Mouse (Mus musculus): Measurements from ENCODE around the gene Erc2. TPM values are rescaled to one million over a fixed set of nuclear protein-coding genes. Genes with fewer than 3 reads are reported as not detected.

Gene Erc2
- total RNA-seq, 2 experiments from 2014 or later: 198 to 199 TPM

DNA sequence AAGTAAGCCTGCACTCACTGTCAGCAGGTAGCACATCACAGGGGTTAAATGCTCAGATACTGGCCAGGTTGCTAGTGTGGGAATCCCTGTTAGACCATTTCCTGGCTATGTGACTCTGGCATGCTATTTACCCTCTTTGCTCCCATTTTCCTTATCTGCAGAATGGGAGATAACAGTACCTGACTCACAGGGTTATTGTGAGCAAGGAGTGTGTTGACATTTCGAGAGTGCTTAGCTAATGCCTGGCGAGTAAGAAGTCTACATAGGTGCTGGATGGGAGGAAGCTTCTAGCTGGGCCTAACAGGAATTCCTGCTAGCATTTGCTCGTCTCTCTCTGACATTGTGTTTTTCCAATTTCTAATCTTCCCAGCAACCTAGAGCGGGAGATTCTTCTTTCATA lies 737.3 kb downstream of the Erc2 start:
- DNase-seq (ENCODE audit: low spot score in 2 of 2): no peak

DNA sequence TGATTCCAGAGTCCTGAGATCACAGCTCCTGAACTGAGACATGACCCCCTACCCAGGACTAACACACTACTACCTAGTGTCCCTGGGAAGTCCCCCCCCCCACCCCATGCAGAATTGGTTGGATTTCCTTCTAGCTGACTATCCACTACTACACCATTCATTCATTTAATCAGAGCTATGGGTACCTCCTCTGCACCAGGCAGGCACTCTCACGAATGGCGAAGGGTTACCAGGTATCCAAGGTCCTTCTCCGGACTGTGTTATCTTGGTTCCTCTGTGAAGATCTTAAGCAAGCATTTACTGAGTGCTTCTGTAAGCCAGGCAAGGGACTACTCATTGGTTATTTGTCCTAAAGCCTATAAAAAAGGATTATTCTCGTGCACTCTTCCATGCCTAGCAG lies 737.8 kb downstream of the Erc2 start:
- DNase-seq (ENCODE audit: low spot score in 2 of 2): no peak

DNA sequence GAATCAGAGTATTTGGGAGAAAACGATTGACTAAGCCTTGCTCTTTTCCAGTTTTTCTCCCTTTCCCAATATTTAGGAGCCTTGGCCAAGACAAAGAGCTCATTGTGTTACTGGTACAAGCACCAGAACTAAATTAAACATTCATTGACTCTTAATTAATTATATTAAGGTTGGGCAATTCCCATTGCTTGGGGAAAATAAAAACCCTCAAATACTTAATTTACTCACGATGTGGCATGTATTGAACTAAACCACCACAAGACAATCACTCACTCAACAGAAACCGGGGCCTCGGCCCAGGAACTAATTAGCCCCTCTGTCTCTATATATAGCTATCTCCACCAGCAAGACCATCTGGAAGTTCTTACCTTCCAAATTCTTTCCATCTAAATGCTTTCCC lies 740.1 kb downstream of the Erc2 start:
- no peak for DNase-seq (ENCODE audit: low spot score in 2 of 2)

DNA sequence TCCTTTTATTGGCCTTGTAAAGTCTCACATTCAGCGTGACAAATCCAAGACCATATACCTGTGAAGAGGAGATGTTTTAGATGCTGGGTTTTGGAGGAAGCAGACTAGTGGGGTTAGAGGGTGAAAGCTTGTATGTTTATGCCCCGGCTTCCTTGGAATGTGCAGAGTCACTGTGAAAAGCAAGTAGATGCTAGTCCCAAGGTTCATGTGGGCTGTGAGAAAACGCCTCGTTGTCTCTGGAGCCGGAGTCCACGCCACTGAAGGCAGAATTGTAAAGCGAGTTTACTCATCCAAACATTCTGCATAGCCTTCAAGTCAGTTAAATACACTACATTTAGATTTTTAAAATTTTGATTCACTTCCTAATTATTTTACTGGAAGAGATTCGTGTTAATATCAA lies 748.5 kb downstream of the Erc2 start:
- DNase-seq (ENCODE audit: low spot score in 2 of 2): no peak

DNA sequence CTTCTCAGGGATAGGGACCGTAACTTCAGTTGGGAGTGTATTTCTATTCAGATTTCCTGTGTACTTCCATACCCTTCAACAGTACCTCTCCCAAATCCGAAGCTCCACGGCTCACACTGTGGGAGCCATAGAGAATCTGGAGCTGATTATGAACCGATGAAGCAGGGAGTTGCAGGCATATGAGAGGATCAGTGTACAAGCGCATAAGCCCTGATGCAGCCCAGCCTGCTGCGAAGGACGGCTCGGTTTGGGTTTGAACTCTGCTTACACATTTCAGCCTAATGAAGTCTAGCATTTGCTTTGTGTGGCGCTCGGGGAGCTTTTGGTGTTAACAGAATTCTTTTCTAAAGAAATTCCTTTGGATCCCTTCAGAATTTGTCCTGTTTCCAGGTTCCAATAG lies 749.4 kb downstream of the Erc2 start:
- no peak for DNase-seq (ENCODE audit: low spot score in 2 of 2)

DNA sequence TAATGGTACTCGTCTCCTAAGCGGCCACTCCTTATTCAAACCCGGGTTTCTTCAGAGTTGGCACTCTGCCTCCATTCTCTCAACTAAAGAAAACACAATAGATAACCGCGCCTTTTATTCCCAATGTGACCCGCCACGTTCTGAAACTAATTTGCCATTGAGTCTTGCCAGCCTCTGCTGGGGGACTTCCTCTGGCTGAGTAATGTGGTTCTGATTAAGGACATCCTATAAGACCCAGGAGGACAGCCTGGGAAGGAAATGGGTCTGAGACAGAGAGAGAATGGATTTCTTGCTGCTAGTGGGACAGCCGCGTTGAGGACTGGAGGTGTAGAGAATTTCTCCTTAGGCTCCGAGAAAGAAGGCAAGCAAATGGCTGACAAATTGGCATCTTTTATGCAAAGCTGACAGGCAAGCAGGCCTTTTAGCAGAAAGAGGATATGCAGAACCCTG lies 753.4 kb downstream of the Erc2 start:
- no peak for DNase-seq (ENCODE audit: low spot score in 2 of 2)

DNA sequence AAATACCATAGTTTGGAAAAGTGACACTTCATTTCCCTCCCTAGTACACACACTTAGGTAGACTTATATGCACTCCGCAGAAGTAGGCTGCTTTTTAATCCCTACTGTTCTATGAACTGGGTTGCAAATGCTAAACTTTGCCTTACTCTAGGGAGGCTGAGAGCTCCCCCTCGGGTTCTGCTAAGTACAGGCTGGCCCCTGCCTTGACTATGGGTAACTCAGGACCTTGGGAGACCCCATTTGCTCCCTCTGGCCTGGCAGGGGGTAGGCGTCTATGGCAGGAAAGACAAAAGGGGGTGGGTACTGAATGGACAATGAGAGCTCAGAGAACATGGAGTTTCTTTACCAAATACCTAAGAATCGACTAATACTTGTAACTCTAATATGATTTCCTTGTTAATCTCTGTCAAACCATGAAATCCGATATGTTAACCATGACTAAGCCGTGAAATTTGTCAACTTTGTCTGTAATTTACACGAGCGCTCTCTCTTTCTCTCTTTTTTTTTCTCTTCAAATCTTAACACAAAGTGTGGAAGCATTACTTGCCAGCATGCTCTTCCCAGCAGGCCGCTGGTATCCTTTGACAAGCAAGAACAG lies 754.1 kb downstream of the Erc2 start:
- DNase-seq (ENCODE audit: low spot score in 2 of 2): no peak

DNA sequence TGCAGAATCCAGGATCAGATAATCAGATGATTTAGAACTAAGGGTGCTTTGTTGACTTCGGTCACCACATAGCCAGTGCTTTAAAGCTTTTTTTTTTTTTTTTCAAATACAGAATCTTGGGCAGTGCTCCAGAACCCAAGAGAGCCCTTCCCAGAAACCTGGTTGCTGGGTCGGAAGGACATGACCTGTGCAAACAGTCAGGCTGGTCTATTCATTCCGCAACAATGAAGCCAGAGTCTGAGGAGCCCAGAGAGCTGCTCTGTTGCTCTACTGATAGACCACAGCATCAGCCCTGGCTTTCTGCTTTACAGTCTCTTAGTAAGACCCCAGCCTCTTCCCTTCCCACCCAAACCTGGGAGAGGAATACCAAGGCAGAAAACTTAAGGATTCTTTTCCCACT lies 755.3 kb downstream of the Erc2 start:
- no peak for DNase-seq (ENCODE audit: low spot score in 2 of 2)

DNA sequence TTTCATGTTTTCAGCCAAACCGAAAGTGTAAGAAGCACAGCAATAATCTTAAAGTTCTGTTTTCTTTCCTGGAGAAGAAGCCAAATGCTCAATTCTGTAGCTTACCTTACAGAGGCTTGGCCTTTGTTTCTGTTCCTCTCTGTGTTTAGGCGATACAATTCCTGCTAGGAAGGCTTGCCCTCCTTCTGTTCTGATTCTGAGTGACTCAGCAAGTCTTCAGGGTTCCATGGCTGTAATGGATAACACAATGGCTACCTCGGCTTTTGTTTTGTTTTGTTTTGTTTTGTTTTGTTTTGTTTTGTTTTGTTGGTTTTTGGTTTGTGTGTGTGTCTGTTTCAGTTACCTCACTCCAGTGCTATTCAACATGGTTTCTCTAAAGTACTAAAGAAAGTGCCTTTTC lies 757.9 kb downstream of the Erc2 start:
- no peak for DNase-seq (ENCODE audit: low spot score in 2 of 2)

DNA sequence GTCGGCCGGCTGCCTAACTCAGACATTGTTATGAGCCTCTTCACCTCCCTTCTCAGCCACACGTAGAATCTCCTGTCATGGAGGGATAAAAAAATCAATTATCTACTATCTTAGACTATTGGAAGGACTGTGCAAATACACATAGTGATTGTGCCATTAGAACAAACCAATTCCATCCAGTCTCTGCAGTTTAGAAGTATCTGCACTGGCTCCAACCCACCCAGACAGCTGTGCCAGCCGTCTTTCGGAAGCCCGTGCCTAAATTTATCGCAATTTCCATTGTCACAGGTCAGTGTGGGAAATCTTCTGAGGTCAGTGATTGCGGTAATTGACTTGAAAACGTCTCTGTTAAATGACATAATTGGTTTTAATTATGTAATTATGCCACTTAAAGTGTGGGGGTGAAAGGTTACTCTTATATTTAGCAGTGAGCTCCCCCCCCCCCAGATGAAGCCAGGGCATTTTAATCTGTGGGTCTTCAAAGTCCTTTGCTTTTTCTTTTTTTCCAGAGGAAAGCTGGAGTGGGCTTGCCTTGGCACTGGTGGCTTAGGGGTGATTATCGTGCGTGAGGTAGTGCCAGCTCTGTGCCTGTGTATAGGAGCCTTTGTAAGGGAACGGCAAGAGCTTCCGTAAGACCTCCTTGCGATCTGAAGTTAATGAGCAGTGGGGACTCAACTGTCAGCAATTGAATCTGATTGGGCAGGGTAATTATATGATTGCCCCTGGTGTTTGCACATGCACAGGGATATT lies 759.7 kb downstream of the Erc2 start:
- DNase-seq (ENCODE audit: low spot score in 2 of 2): no peak

DNA sequence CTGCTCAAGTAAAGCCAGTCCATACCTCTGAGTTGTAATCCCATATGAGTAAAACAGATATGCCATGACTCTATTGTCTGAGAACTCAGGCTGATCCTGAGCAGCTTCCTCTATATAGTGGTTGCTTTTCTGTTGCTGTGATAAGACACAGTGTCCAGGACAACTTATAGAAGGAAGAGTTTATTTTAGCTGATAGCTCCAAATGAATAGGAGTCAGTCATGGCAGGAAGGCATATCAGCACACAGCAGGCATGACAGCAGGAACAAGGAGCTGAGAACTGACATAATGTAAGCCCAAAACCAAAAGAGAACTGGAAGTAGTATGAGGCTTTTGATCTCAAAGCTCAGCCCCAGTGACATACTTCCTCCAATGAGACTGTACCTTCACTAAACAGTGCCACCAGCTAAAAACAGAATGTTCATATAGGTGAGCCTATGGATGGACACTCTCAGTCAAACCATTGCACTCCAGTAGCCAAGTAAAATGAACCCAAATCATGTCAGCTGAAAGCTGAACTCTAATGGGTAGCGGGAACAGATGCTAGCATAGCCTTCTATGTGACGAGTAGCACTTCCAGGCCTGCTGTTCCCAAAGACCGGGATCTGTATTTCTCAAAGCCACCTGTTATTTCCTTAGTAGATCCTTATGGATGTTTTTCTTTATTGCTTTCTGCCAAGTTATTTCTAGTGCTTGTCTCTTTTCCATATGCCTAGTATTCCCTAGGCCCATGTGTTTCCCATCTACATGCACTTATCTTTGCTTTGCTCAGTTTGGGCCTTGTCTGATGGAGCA lies 764.8 kb downstream of the Erc2 start:
- DNase-seq (ENCODE audit: low spot score in 2 of 2): peak; percentile 36 to 61

DNA sequence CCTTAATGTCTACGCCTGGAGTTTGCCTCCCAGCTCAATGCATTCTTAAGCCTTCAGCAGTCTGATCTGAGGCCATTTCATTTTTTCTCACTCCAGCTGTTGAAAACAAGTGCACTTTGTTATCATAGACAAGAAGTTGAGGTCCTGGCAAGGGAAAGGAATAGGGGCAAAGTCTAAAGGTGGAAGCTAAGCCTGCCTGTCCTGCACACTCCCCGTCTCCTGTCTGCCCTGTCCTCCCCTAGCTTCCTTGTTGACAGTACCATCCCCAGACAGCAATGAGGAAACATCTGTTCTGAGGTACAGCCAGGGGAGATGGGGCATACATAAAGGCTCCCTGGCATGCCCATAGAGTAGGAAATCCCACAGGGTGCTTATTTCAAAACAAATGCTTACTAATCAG lies 776.7 kb downstream of the Erc2 start:
- DNase-seq (ENCODE audit: low spot score in 2 of 2): no peak

DNA sequence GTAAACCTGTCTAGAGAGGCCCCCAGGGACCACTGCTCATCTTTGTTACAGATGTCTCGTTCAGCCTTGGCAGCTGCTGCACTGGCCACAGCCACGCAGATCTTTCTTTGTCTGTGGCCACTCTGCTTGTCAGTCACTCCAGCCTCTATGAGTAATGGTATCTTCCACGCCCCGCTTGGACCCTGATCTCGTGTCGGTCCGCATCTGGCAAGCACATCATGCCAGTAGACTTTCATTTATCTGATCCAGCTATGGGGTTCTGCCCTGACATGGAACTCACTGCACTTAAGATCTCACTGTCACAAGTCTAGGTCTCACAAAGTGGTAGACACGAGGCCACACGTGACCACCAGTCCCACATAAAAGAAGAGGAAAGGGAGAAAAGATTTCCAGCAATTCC lies 777.7 kb downstream of the Erc2 start:
- DNase-seq (ENCODE audit: low spot score in 2 of 2): no peak

DNA sequence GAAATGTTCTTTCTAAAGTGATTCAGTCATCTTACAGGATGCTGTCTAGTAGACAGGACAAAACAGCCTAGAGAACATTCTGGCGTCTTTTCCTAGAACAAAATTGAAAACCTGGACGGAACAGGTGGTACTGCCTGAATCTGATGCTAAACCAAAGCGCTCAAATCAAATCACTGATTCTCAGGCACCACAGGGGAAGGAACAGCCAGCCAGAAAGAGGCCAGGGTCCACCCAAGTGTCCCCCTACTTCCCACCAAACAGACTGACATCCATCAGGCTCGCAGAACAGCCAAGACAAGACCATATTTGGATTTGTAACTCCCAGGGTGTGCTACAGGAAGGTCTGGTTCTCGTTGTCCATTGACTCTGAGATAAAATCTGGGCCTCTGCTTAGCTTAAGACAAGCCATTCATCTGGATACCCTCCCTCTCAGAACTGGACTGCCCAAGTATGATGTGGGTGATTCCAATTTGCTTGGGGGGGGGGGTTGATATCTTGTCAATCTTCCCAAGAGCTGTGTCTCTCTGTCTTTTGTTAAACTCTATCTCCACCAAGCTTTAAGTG lies 783.1 kb downstream of the Erc2 start:
- no peak for DNase-seq (ENCODE audit: low spot score in 2 of 2)

DNA sequence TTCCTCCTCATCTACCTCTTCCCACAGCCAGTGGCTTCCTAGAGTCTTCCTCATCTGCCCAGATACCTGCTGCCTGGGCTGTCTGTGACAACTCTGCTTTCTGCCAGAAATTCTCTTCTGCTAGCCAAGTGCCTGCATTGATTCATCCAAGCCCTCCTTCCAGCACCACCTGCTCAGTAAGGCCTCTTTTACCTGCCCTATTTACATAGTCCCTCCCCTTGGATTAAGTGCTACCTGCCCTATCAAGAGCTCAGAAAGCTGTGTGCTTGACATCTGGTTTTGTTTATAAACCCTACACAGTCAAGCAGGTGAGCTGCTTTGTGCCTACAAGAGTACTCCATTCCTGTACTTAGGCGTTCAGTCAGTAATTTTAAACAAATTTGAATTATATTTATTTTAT lies 787.2 kb downstream of the Erc2 start:
- DNase-seq (ENCODE audit: low spot score in 2 of 2): no peak

DNA sequence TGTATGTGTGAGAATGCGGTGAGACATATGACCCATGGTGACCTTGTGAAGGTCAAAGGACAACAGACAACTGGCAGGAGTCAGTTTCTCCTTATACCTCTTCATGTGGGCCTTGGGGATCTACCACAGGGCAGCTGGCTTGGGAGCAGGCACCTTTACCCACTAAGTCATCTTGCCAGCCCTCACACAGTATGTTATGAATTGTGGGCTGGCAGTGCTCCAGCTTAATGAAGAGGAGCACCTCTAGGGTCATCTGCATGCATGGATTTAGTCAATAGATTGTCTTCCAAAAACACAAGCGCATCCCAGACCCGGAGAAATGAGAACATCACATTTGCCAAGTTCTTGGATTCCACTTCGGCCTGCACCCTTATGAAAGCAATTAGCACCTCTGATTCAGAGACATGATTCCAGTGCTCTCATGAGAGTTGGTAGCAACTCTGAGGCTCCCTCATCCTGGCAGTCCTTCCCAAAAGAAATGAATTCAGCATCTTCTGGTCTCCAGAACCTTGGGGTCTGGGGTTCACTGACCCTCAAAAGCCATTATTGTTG lies 787.6 kb downstream of the Erc2 start:
- no peak for DNase-seq (ENCODE audit: low spot score in 2 of 2)

DNA sequence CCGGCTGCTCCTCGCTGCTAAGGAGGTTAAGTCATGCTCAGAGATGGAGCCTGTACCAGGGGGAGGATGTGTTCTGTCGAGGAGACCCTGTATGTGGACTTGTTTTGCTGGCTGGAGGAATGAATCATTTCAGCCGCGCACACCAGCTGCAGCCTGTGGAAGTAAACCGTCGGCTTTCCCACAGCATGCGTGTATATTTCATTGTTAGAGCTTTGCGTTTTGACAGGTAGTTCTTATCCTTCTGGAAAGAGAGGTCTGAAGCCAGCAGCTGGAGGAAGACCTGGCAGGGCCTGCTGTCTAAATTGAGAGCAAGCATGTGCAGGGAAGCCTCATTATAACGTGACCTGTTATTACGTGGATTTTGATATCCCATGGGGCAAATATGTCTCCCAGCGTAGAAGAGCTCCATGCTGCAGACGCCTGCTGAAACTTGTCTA lies 788.6 kb downstream of the Erc2 start:
- DNase-seq (ENCODE audit: low spot score in 2 of 2): no peak

DNA sequence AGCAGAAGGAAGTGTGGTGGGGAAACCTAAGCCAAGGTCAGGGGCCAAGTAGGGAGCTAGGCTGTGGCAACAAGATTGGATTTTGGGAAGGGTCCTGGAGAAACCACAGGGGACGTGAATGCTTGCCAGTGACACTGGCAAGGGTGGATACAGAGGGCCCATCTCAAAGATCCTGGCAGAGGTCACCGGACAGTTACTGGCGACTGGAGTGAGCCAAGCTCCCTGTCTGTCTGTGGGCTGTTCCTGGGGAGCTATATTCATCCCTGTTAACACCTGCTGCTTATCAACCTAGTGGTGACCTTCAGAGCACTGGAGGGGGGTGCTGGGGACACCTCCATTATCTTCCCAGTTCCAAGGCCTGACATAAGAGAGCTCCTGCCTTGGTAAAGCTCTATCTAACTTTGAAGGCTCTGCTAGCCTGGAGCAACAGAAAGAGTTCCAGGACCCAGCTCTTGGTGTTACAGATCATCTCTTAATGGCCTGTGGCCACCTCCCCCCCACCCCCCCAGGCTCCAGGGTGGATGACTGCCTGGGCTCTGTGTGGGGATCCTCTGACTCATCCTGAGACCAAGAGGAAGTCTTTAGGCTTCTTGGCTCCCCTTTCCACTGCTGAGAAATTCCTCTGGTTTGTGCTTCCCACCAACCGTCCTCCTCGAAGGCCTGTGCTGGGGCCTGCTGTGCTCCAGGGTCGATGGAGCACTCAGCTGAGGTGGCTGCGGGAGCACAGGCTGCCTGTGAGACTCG lies 790.2 kb downstream of the Erc2 start:
- no peak for DNase-seq (ENCODE audit: low spot score in 2 of 2)

DNA sequence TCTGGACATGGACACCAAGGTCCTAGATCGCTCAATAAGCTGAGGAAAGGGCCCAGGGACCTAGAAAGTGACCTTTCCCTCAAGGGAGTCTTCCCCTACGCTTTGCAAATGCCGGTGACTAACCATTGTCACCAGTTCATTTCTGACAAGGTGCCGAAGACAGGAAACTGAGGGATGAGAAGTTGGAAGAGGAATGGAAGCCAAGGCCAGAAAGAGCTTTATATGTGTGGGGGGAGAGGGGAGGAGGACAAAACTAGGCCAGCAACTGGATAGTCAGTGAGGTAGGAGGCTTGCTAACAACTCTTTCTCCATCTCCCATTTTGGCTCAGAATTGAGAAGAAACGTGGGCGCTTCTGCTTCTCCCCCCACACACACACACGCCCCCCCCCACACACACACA lies 791.3 kb downstream of the Erc2 start:
- no peak for DNase-seq (ENCODE audit: low spot score in 2 of 2)

DNA sequence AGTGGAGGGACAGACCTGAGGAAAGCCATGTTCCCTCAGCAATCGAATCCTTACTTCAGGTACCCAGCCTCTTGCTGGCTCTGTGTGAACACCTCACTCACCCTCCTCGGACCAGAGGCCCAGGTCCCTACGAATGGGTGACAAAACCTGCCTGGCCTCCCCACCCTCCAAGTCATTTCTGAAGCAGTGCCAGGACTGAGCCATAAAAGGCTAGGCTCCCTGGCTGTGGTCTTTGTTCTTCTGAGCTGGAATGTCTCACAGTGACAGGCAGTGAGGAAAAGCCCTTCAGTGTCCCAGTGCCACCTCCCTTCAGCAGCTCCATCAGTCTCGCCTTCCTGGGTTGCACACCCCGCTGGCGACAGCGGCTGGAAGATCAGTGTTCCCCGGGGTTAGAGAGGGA lies 794.8 kb downstream of the Erc2 start:
- no peak for DNase-seq (ENCODE audit: low spot score in 2 of 2)

DNA sequence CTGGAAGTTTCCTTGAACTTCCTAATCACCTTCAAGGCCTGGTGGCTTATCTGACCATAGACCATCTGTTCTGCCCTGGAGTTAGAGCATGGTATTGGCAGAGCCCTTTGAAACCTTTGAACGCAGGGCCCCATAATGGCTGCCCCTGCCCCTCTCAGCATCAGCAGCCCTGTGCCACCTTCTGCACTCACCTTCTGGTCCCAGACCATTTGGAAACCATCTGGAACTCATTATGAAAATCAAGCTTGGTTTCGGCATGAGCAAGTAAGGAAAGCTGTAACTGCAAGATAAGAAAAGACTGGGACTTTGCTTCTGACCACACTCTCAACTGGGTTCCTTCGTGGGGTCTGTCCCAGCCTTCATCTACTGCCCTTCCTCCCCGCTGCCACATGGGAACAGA lies 796.3 kb downstream of the Erc2 start:
- no peak for DNase-seq (ENCODE audit: low spot score in 2 of 2)
